Mouse (Mus musculus) liver, embryonic 16.5 days (tissue): ENCODE data around the gene Elmo2. TPM values are rescaled to one million over a fixed set of nuclear protein-coding genes. Genes with fewer than 3 reads are reported as not detected.

Experiments used
- ATAC-seq: fragments of 200-750 bp; cut with Nextera tagmentation; 2 replicates; pipeline ENCODE4 v1.8.0; 2017; ENCODE audit warnings: low read depth, mild to moderate bottlenecking, moderate number of reproducible peaks, moderate library complexity
- H3K27ac ChIP-seq: fragments of 300-500 bp; sonication (generic); 2 replicates; pipeline ENCODE4 v1.5.1; 2014; ENCODE audit warnings: mild to moderate bottlenecking, low read length
- H3K27me3 ChIP-seq: fragments of 300-500 bp; sonication (generic); 2 replicates; pipeline ENCODE4 v1.6.1; 2014; ENCODE audit warnings: low read depth, low read length, mixed read lengths; ENCODE audit not compliant: control insufficient read depth, insufficient read depth
- H3K36me3 ChIP-seq: fragments of 300-500 bp; sonication (generic); 2 replicates; pipeline ENCODE4 v1.6.1; 2014; ENCODE audit warnings: mild to moderate bottlenecking; ENCODE audit not compliant: control insufficient read depth, insufficient read depth
- H3K4me1 ChIP-seq: fragments of 300-500 bp; sonication (generic); 2 replicates; pipeline ENCODE4 v1.6.1; 2014; ENCODE audit warnings: low read depth, low read length, mixed read lengths; ENCODE audit not compliant: control insufficient read depth
- H3K4me2 ChIP-seq: fragments of 300-500 bp; sonication (generic); 2 replicates; pipeline ENCODE4 v1.6.1; 2014; ENCODE audit warnings: low read depth, low read length, mixed read lengths
- H3K4me3 ChIP-seq: fragments of 300-500 bp; sonication (generic); 2 replicates; pipeline ENCODE4 v1.5.1; 2014; ENCODE audit warnings: low read depth, mild to moderate bottlenecking, low read length
- H3K9ac ChIP-seq: fragments of 300-500 bp; sonication (generic); 2 replicates; pipeline ENCODE4 v1.6.1; 2014; ENCODE audit warnings: low read depth, low read length
- H3K9me3 ChIP-seq: fragments of 300-500 bp; sonication (generic); replicated peaks from 2 replicates; pipeline ENCODE4 v1.6.1; 2016; ENCODE audit warnings: low read length; ENCODE audit not compliant: control insufficient read depth
- WGBS: fragments of 180-500 bp; shearing (Covaris S2); extraction: QIAGEN DNeasy Blood & Tissue Kit; methylation state at CpG from one replicate; pipeline ENCODE4 v1.1.7; 2014; ENCODE audit not compliant: insufficient replicate concordance; 5-methylcytosine and 5-hydroxymethylcytosine counted together
- polyA plus RNA-seq: library from polyadenylated mRNA; unstranded; fragments of >200 nt; fragmentation: Nextera tagmentation; extraction: Ambion mirVana; gene quantifications from 2 replicates; pipeline ENCODE4 v1.2.1, GENCODE M21; 2015

The Elmo2 gene
- polyA plus RNA-seq, 1 experiment from 2014 or later, result 16.3 TPM

DNA sequence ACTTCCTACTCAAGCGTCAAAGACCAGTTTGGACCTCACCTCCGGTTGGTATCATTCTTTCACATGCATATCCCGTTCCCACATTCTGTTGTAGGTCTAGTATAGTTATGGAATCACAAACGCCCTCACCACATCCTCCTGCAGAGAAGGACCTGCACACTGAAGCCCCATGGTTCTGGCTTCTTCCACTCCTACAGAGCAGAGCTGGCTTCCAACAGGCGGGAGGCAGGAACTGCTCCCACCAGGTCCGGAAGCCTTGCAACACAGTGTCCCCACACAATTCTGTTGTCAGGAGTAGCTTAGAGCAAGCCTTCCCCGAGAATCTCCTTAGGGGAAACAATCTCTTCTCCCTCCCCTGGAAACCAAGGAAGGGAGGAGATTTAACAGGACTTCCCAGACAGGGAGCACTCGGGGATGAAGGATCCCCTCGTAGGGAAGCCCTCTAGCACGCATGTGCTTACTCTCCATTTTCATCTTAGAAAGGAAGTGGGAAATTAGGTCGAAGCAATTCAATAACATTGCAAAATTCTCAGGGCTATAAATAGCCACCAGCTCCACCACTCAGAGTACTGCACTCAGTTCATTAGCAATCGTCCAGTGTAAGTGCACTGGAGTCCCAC is 5.6 kb downstream of the Elmo2 start:
- Histone ChIP-seq H3K9ac (no peak overlapping the region), H3K4me3 (no peak overlapping the region), H3K36me3 (no peaks in the 10 kb centered on the region), H3K4me2 (peak overlapping the region; percentile 25; the same call in 1 of the 2 replicates), H3K27me3 (no peaks in the 10 kb centered on the region), H3K4me1 (peaks cover 52% of the 10 kb centered on the region), H3K27ac (peak overlapping the region; percentile 43), H3K9me3 (no peaks in the 10 kb centered on the region)
- peak; percentile 27; the same call in 1 of the 2 replicates for ATAC-seq
- WGBS, result 24% methylated on average over 12 of the region's 12 CpGs

DNA sequence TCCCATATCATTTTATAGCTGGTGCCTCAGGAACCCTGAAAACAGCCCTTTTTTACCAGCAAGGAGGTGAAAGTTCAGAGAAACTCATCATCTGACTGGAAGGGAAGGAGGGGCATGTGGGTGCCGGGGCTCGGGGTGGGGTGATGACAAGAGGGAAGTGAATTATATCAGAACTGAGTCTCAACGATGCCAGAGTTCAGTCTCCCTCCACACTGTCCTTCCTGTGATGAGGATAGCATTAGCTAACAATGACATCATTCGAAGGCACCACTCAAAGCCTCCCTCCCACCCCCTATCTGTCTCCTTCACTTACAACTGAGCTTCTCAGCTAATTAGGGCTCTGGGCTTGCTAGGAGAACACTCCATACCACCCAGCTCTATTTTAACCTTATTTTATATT is 6.8 kb downstream of the Elmo2 start:
- no peak overlapping the region for H3K4me2 ChIP-seq
- no peak overlapping the region for H3K4me3 ChIP-seq
- 29% methylated on average over 4 of the region's 4 CpGs for WGBS
- 0 out of 2 replicates have a peak, but pooled peaks have one; percentile 4 for ATAC-seq
- H3K9ac ChIP-seq, result no peak overlapping the region
- no peaks in the 10 kb centered on the region for H3K9me3 ChIP-seq
- H3K36me3 ChIP-seq, result 0 out of 2 replicates have a peak, but pooled peaks cover 6% of the 10 kb centered on the region
- H3K4me1 ChIP-seq, result peaks cover 44% of the 10 kb centered on the region
- no peaks in the 10 kb centered on the region for H3K27me3 ChIP-seq
- H3K27ac ChIP-seq, result peak overlapping the region; percentile 45; the same call in 1 of the 2 replicates

DNA sequence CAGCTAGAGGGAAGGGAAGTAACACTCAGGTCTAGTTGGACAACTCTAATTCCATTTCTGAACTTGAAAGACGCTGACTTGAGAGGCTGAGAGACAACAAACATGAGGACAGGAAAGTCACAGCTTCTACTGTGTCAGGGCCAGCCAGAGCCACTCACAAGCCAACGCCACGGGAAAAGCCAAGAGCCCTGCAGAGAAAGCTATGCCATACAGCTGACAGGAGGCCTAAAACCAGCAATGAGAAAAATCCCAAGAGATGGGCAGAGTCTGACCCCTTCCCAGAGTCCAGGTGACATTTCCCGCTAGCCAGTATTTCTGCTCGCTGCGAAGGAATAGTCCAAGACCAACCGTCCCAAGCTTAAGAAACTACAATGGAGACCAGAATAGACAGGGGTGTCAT is 7.3 kb downstream of the Elmo2 start:
- Histone ChIP-seq H3K36me3 (0 out of 2 replicates have a peak, but pooled peaks cover 6% of the 10 kb centered on the region), H3K27ac (peak overlapping the region; percentile 45), H3K9me3 (no peaks in the 10 kb centered on the region), H3K27me3 (no peaks in the 10 kb centered on the region), H3K4me1 (peaks cover 41% of the 10 kb centered on the region), H3K4me3 (no peak overlapping the region), H3K4me2 (no peak overlapping the region), H3K9ac (no peak overlapping the region)
- ATAC-seq, result no peak
- WGBS, result 64% methylated on average over 7 of the region's 7 CpGs

DNA sequence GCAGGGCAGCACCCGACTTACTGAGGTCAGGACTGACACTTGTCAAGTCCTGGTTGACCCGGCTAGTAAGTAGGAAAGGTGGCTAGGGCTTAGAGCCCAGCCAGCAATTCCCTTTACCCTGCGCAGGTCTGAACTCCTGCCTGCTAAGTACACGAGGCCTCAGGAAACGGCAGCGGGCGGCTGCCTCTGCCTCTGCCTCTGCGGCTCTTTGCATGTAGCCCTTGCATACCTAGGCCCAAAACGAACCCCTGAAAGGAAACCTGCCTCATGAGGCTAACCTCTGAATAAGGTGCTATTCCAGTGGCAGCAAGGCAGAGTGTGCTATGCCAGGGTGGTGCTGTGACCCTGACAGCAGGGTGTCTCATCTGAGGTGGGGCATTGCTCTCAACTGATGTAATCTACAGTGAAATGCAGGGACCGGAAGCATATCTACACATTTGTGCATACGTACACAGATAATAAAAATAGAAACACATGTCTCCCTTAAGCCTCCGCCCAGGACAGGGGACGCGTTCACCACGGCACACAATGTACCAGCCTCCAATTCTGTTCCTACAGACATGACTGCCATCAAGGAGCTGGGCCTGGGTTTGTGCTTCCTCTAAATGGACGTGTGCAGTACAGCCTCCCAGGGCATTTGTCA is 8.5 kb downstream of the Elmo2 start:
- no peak overlapping the region for H3K4me3 ChIP-seq
- 0 out of 2 replicates have a peak, but pooled peaks cover 6% of the 10 kb centered on the region for H3K36me3 ChIP-seq
- H3K9ac ChIP-seq, result no peak overlapping the region
- H3K4me2 ChIP-seq, result no peak overlapping the region
- H3K9me3 ChIP-seq, result no peaks in the 10 kb centered on the region
- no peaks in the 10 kb centered on the region for H3K27me3 ChIP-seq
- peaks cover 41% of the 10 kb centered on the region for H3K4me1 ChIP-seq
- 22% methylated on average over 16 of the region's 16 CpGs for WGBS
- peak overlapping the region; percentile 30 for H3K27ac ChIP-seq
- peak; percentile 27; the same call in 1 of the 2 replicates for ATAC-seq

DNA sequence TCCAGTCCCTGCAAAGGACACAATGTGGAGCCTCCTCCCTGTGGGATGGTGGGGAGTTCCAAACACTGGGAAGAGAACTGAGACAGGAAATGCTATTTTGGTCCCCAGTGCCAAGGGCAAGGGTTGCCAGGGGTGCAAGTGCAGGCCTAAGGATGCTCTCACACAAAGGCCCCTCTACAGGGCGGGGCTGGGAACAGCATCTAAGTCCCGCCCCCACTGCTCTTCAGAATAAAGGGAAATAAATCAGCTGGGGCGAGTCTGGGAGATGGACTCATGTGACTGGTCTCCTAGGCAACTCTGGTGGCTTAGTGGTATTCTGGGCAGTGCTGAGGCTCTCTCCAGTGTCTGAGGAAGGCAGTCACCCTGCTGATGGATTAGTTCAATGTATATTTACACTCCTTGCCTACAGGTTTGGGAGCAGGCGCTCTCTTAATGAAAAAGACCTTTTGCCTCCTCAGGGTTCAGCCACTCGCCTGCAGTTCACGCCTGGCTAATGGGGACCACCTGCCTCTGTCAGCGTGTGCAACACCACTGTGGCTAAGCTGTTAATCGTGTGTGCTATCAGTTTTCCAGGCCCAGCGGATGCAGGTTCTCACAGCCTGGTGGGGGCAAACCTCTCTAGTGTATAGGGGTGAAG is 9.3 kb downstream of the Elmo2 start:
- Histone ChIP-seq H3K27me3 (no peaks in the 10 kb centered on the region), H3K36me3 (0 out of 2 replicates have a peak, but pooled peaks cover 6% of the 10 kb centered on the region), H3K27ac (peak overlapping the region; percentile 30; the same call in 1 of the 2 replicates), H3K9ac (no peak overlapping the region), H3K4me1 (peaks cover 36% of the 10 kb centered on the region), H3K9me3 (no peaks in the 10 kb centered on the region), H3K4me2 (no peak overlapping the region), H3K4me3 (no peak overlapping the region)
- 42% methylated on average over 9 of the region's 9 CpGs for WGBS
- ATAC-seq, result peak; percentile 12; the same call in 1 of the 2 replicates

DNA sequence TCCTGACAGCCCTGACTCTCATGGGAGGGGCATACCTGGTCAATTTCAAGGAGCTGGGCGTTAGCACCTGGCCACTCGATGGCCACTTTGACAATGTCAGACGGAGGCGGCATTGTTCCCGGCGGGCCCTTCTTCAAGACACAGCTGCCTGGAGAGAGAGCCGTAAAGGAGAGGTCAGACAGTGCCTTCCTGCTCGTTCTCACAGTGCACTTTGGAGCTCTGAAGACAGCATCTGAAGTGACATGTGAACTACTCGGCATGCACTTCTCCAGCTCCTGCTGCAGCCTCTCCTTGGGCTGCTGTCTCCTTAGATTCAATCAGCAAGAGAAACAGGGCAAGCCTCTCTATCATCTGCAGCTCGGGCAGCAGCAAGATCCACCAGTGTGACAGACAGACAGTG is 10.1 kb downstream of the Elmo2 start:
- WGBS, result 70% methylated on average over 10 of the region's 10 CpGs

DNA sequence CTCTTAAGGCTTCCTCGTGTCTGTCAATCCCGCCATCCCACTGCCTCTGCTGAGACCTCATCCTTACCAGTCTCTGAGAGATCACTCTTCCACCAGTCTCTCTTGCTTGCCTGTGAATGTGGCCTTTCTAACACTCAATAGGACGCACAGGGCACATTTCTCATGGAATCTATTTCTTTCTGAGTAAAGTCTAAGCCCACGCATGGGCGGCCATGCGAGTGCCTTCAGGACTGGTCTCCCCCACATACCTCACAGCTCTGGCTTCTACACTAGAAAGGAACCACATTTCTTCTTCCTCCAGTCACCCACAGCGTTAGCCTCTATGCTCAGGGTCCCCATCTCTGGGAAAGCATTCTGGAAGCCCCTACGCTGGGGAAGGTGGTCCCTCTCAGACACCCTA is 12.1 kb downstream of the Elmo2 start:
- Histone ChIP-seq H3K9me3 (no peaks in the 10 kb centered on the region), H3K27ac (no peak overlapping the region), H3K36me3 (0 out of 2 replicates have a peak, but pooled peaks cover 10% of the 10 kb centered on the region), H3K4me3 (no peak overlapping the region), H3K27me3 (no peaks in the 10 kb centered on the region), H3K4me1 (peaks cover 23% of the 10 kb centered on the region), H3K4me2 (no peak overlapping the region), H3K9ac (no peak overlapping the region)
- WGBS, result 73% methylated on average over 8 of the region's 8 CpGs
- no peak for ATAC-seq

More for the DNA sequence above, 10.1 kb downstream of the Elmo2 start:
- Histone ChIP-seq H3K4me3 (no peak overlapping the region), H3K27ac (no peak overlapping the region), H3K9ac (no peak overlapping the region), H3K27me3 (no peaks in the 10 kb centered on the region), H3K36me3 (0 out of 2 replicates have a peak, but pooled peaks cover 8% of the 10 kb centered on the region), H3K4me2 (no peak overlapping the region), H3K9me3 (no peaks in the 10 kb centered on the region), H3K4me1 (peaks cover 28% of the 10 kb centered on the region)
- ATAC-seq, result no peak

DNA sequence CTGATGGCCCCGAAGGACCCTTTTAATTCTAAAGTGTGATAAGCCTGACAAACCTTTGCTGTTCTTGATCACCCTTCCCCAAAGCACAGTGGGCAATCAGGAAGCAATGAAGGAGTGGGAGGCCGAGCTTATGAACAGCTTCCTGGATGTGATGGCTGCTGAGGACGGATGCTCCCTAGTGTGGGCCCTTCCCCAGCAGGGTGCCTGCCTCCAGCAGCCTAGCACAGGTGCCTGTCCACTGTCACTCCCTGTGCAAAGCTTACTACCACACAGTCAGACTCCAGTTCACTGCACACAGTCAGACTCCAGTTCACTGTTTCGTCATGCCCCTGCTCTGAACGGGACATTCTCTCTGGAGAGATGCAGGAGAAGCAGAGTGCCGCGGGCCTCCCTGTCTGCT is 13.9 kb downstream of the Elmo2 start:
- 56% methylated on average over 7 of the region's 7 CpGs for WGBS
- Histone ChIP-seq H3K36me3 (peaks cover 10% of the 10 kb centered on the region; the same call in 1 of the 2 replicates), H3K4me1 (peaks cover 7% of the 10 kb centered on the region), H3K9ac (no peak overlapping the region), H3K27me3 (no peaks in the 10 kb centered on the region), H3K4me2 (no peak overlapping the region), H3K9me3 (no peaks in the 10 kb centered on the region), H3K27ac (no peak overlapping the region), H3K4me3 (no peak overlapping the region)
- no peak for ATAC-seq
